Mouse (Mus musculus): Measurements from ENCODE around the gene Gsk3a.

DNA sequence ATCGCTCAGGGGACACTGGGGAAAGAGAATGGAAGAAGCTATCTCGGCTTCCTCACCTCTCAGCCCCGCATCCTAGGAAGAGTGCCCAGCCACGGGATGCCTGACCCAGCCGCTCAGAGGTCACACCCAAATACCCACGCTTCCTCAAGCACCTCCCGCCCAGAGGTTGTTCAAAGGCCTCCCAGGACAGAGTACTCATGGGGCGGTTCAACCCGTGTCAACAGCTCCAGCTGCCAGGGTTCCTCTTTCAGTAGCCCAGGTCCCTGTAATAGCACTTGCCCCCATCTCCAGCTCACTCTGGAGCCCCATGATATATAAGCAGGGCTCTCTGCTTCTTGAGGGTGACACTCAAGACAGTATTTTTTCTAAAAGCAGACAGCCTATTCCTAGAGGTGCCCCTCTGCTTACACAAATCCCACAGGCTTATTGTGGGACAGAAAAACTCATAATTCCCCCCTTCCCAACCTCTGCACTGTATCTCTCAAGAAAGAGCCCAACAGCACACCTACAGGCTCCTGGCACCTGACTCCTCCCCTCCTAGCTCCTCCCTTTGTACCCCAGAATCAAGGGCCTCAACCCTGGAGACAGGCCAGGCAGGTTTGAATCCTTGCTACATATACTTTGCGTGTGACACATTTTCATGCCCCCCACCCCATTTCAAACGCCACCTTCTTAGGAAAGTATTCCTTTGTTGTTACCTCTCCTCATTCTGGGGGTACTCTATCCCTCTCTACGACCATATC, 19.8 kb downstream of the Gsk3a start:
- no peak for TF ChIP-seq CTCF (IDR thresholded peaks at IDR 0.05)
- TF ChIP-seq EP300 (IDR thresholded peaks at IDR 0.05) = no peak
